8 mouse cellular contexts compared by ENCODE assay signal in the genomic region with DNA sequence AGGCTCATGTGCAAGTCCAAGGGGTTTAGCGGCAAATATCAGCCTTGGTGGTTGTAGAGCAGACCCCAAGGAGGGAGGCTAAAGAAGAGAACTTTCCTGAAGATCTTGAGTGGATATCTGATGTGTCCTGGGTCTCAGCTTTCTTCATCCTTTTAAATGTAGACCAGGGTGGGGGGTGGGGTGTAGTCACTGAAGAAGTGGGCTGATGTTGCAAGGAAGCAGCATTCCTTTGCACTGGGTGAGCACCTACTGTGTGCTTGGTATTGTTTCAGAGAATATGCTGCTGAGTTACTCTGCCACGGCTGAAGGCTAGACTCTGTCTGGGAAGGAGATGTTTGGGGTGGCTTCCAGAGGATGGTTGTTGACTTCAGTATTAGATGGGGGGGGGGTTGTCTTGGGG. TPM values are rescaled to one million over a fixed set of nuclear protein-coding genes. Genes with fewer than 3 reads are reported as not detected.
DNase-seq lines count a peak whose midpoint lies in the region; ATAC-seq and TF ChIP-seq lines count a peak whose summit lies in the region.

No protein-coding gene starts in this region.

- H3K4me1 ChIP-seq in heart, embryonic 15.5 days (replicated peaks), result peaks cover 53% of the 10 kb centered on the region
- peaks cover 8 to 49% of the 10 kb centered on the region in 2 experiments; a peak in 3 of 4 replicates for H3K4me1 ChIP-seq in MEL (ENCODE audit: control insufficient read depth in 1 of 2, insufficient read depth in 2 of 2, low read length in 2 of 2)
- H3K4me1 ChIP-seq in hindbrain, embryonic 12.5 days, result peaks cover 27% of the 10 kb centered on the region
- peaks cover 25% of the 10 kb centered on the region for H3K4me1 ChIP-seq in midbrain, embryonic 13.5 days (replicated peaks)

- peak overlapping the region; percentile 55 for H3K4me3 ChIP-seq in heart, embryonic 15.5 days
- H3K4me3 ChIP-seq in MEL (ENCODE audit: control insufficient read depth in 1 of 2, insufficient read depth in 1 of 2, low read depth in 2 of 2, low read length in 2 of 2), result peak overlapping the region; percentile 62 to 63
- 0 out of 2 replicates have a peak overlapping the region, but pooled peaks have one; percentile 24 for H3K4me3 ChIP-seq in hindbrain, embryonic 12.5 days
- H3K4me3 ChIP-seq in midbrain, embryonic 13.5 days (replicated peaks), result no peak overlapping the region

- peak overlapping the region; percentile 74 for H3K27ac ChIP-seq in heart, embryonic 15.5 days
- H3K27ac ChIP-seq in MEL (ENCODE audit: control insufficient read depth, low read depth, low read length), result peak overlapping the region; percentile 58
- 0 out of 2 replicates have a peak overlapping the region, but pooled peaks have one; percentile 7 for H3K27ac ChIP-seq in hindbrain, embryonic 12.5 days
- H3K27ac ChIP-seq in midbrain, embryonic 13.5 days, result no peak overlapping the region

- ATAC-seq in heart, embryonic 15.5 days (replicated peaks; ENCODE audit: insufficient number of reproducible peaks, insufficient read depth, low FRiP score, low read depth), result no peak
- ATAC-seq in hindbrain, embryonic 12.5 days (ENCODE audit: low FRiP score), result no peak
- ATAC-seq in midbrain, embryonic 13.5 days, result no peak
- no peak for ATAC-seq in inflammation-experienced regulatory T-cells, adult 6 months
- ATAC-seq in megakaryocyte-erythroid progenitor cell, adult 5-6 weeks (replicated peaks; ENCODE audit: low FRiP score, low TSS enrichment, poor library complexity, severe bottlenecking), result no peak

- no peak for TF ChIP-seq RAD21 in MEL (IDR thresholded peaks at IDR 0.05; ENCODE audit: low read depth, low read length)

- no peaks in the 10 kb centered on the region; the same call in 1 of the 2 replicates for H3K36me3 ChIP-seq in heart, embryonic 15.5 days
- H3K36me3 ChIP-seq in MEL (ENCODE audit: control insufficient read depth in 1 of 2, insufficient read depth in 2 of 2, low read length in 2 of 2), result peaks cover under 1 to 14% of the 10 kb centered on the region in 2 experiments; a peak in 3 of 4 replicates
- no peaks in the 10 kb centered on the region for H3K36me3 ChIP-seq in hindbrain, embryonic 12.5 days
- H3K36me3 ChIP-seq in midbrain, embryonic 13.5 days, result peaks cover under 1% of the 10 kb centered on the region; the same call in 1 of the 2 replicates

- peaks cover 5% of the 10 kb centered on the region for H3K79me2 ChIP-seq in MEL (ENCODE audit: control insufficient read depth, insufficient read depth, low read length, poor library complexity)

- no peak for TF ChIP-seq CTCF in MEL (IDR thresholded peaks at IDR 0.05 in 2 of 3, conservative IDR thresholded peaks at IDR 0.05 in 1 of 3; ENCODE audit: control insufficient read depth in 1 of 3, insufficient read depth in 1 of 3, low read depth in 2 of 3, low read length in 3 of 3, poor library complexity in 1 of 3, severe bottlenecking in 1 of 3)

- intact Hi-C loops in heart, postnatal 36 days (cut with DNase I), result no loop called here
- intact Hi-C loops in left cerebral cortex, postnatal 36 days (cut with DNase I), result loop anchor here (5.0 kb wide), 1 partner anchor 182 kb away; the partner anchor contains the start of genes Frs3 and Tomm6

- peak overlapping the region; percentile 82 for H3K4me2 ChIP-seq in heart, embryonic 15.5 days
- H3K4me2 ChIP-seq in hindbrain, embryonic 12.5 days (replicated peaks), result peak overlapping the region; percentile 65
- H3K4me2 ChIP-seq in midbrain, embryonic 13.5 days (replicated peaks), result peak overlapping the region; percentile 61

- TF ChIP-seq POLR2A in MEL (IDR thresholded peaks at IDR 0.05; ENCODE audit: control insufficient read depth in 1 of 2, insufficient read depth in 1 of 2, low read depth in 1 of 2, low read length in 2 of 2, poor library complexity in 1 of 2), result no peak

- no peaks in the 10 kb centered on the region for H3K9me3 ChIP-seq in heart, embryonic 15.5 days (replicated peaks)
- no peaks in the 10 kb centered on the region for H3K9me3 ChIP-seq in MEL (replicated peaks; ENCODE audit: insufficient read depth, low read length)
- H3K9me3 ChIP-seq in hindbrain, embryonic 12.5 days (replicated peaks), result no peaks in the 10 kb centered on the region
- H3K9me3 ChIP-seq in midbrain, embryonic 13.5 days, result no peaks in the 10 kb centered on the region

- H3K9ac ChIP-seq in heart, embryonic 15.5 days, result peak overlapping the region; percentile 64; the same call in 1 of the 2 replicates
- H3K9ac ChIP-seq in MEL (ENCODE audit: control insufficient read depth, low read depth, low read length, poor library complexity, severe bottlenecking), result peak overlapping the region; percentile 70
- no peak overlapping the region for H3K9ac ChIP-seq in hindbrain, embryonic 12.5 days
- H3K9ac ChIP-seq in midbrain, embryonic 13.5 days (replicated peaks), result no peak overlapping the region

- no peak for DNase-seq in heart, postnatal 36 days
- DNase-seq in MEL (ENCODE audit: low read depth, low spot score), result no peak
- no peak for DNase-seq in left cerebral cortex, postnatal 36 days (ENCODE audit: low spot score in 2 of 2)

- WGBS in heart, embryonic 15.5 days, result 60% methylated on average over 2 of the region's 2 CpGs
- WGBS in hindbrain, embryonic 12.5 days, result 66% methylated on average over 2 of the region's 2 CpGs
- WGBS in midbrain, embryonic 13.5 days, result 76% methylated on average over 2 of the region's 2 CpGs

- no peak for TF ChIP-seq EP300 in MEL (IDR thresholded peaks at IDR 0.05; ENCODE audit: low read depth in 1 of 2, low read length in 2 of 2)

- no peaks in the 10 kb centered on the region for H3K27me3 ChIP-seq in heart, embryonic 15.5 days
- H3K27me3 ChIP-seq in MEL (ENCODE audit: control insufficient read depth in 1 of 2, insufficient read depth in 2 of 2, low read length in 2 of 2), result no peaks in the 10 kb centered on the region
- no peaks in the 10 kb centered on the region for H3K27me3 ChIP-seq in hindbrain, embryonic 12.5 days
- H3K27me3 ChIP-seq in midbrain, embryonic 13.5 days, result no peaks in the 10 kb centered on the region

TF ChIP-seq in MEL, 35 proteins besides CTCF, POLR2A, EP300 and RAD21:
- TF ChIP-seq MAX (IDR thresholded peaks at IDR 0.05; ENCODE audit: low read length) (no peak), RCOR1 (IDR thresholded peaks at IDR 0.05; ENCODE audit: low read depth, low read length) (no peak), E2F4 (IDR thresholded peaks at IDR 0.05; ENCODE audit: borderline replicate concordance, low read depth, low read length) (no peak), TAL1 (IDR thresholded peaks at IDR 0.05; ENCODE audit: low read length) (no peak), CHD1 (IDR thresholded peaks at IDR 0.05; ENCODE audit: low read depth, low read length) (no peak), ZKSCAN1 (IDR thresholded peaks at IDR 0.05; ENCODE audit: low read depth, low read length) (peak; percentile 97), MAZ (IDR thresholded peaks at IDR 0.05; ENCODE audit: low read depth, low read length) (0 out of 2 replicates have a peak, but pooled peaks have one; percentile 8)
TF ChIP-seq in MEL: peak in this region for 2.

RNA-seq across cellular contexts. Expression of gene Ccnd3, which starts 0.7 kb away (rescaled TPM):
- polyA plus RNA-seq in heart, embryonic 15.5 days (2015; fragmentation: Nextera tagmentation; extraction: Ambion mirVana), result 369 and 456 TPM in 2 replicates
- total RNA-seq in heart, postnatal 36 days (2021), result 10 to 100 TPM; 79.8 to 88.7 TPM
- 143 TPM in 2 replicates for total RNA-seq in MEL (2012; rRNA removed)
- polyA plus RNA-seq in MEL (2012; ENCODE audit: insufficient read depth in 1 of 2, insufficient read length in 2 of 2, low read depth in 1 of 2, low replicate concordance in 2 of 2, missing spikeins in 1 of 2), result 100 to 1,000 TPM in 1 of 2 experiments, not detected in 1; 568 TPM
- polyA plus RNA-seq in hindbrain, embryonic 12.5 days (2016; fragmentation: Nextera tagmentation; extraction: Ambion mirVana), result 177 and 179 TPM in 2 replicates
- 60.4 and 71.4 TPM in 2 replicates for polyA plus RNA-seq in midbrain, embryonic 13.5 days (2015; fragmentation: Nextera tagmentation; extraction: Ambion mirVana)
- 100 to 1,000 TPM; 124 to 141 (median 130) TPM for polyA plus RNA-seq in inflammation-experienced regulatory T-cells, adult 6 months (2017; shearing (Covaris generic))
- 10 to 100 TPM; 30.1 to 34.9 TPM for total RNA-seq in left cerebral cortex, postnatal 36 days (2021)
- total RNA-seq in megakaryocyte-erythroid progenitor cell, adult 5-6 weeks (2014; fragmentation: Nextera tagmentation), result 157 and 169 TPM in 2 replicates
- 31.3 and 51.3 TPM in 2 replicates for total RNA-seq in megakaryocyte-erythroid progenitor cell, adult 5-6 weeks (2017)

RNA-seq across cellular contexts. Expression of gene Taf8, which starts 3.5 kb away (rescaled TPM):
- 17.0 and 20.5 TPM in 2 replicates for polyA plus RNA-seq in heart, embryonic 15.5 days (2015; fragmentation: Nextera tagmentation; extraction: Ambion mirVana)
- 10 to 100 TPM; 12.0 to 13.6 TPM for total RNA-seq in heart, postnatal 36 days (2021)
- 14.4 and 15.2 TPM in 2 replicates for total RNA-seq in MEL (2012; rRNA removed)
- polyA plus RNA-seq in MEL (2012; ENCODE audit: insufficient read depth in 1 of 2, insufficient read length in 2 of 2, low read depth in 1 of 2, low replicate concordance in 2 of 2, missing spikeins in 1 of 2), result 10 to 100 TPM in 1 of 2 experiments, not detected in 1; 25.7 TPM
- polyA plus RNA-seq in hindbrain, embryonic 12.5 days (2016; fragmentation: Nextera tagmentation; extraction: Ambion mirVana), result 27.5 and 29.5 TPM in 2 replicates
- polyA plus RNA-seq in midbrain, embryonic 13.5 days (2015; fragmentation: Nextera tagmentation; extraction: Ambion mirVana), result 24.6 and 27.3 TPM in 2 replicates
- polyA plus RNA-seq in inflammation-experienced regulatory T-cells, adult 6 months (2017; shearing (Covaris generic)), result 10 to 100 TPM; 56.9 to 80.8 (median 70.0) TPM
- 10 to 100 TPM; 16.9 to 20.6 TPM for total RNA-seq in left cerebral cortex, postnatal 36 days (2021)
- 30.6 and 34.8 TPM in 2 replicates for total RNA-seq in megakaryocyte-erythroid progenitor cell, adult 5-6 weeks (2014; fragmentation: Nextera tagmentation)
- total RNA-seq in megakaryocyte-erythroid progenitor cell, adult 5-6 weeks (2017), result 30.5 and 45.8 TPM in 2 replicates

Comparison
In these comparisons a context has a peak if more than half of its experiments do, and no peak if none do; other contexts are left out.
1. H3K9ac ChIP-seq: peak in heart, embryonic 15.5 days (single experiment) and MEL (single experiment); none in hindbrain, embryonic 12.5 days (single experiment) and midbrain, embryonic 13.5 days (single experiment).
2. Peak in every context shown above with its lines, with median percentiles within 50 percentile points of each other: H3K4me2 ChIP-seq.